Mouse (Mus musculus): ENCODE results near the gene Itga10.

GRCm38 (mm10) chr3:96597435-96597891 lies 47.9 kb upstream of the Itga10 start:
- TF ChIP-seq GATA1 (IDR thresholded peaks at IDR 0.05; ENCODE audit: borderline replicate concordance, low read length) (no peak), FLI1 (IDR thresholded peaks at IDR 0.05; ENCODE audit: low read length) (no peak)

All from megakaryocyte, embryonic 14.5 days (primary cell).